ENCODE assay signal across 8 mouse cellular contexts in genomic region chr11:70670483-70670882, GRCm38 (mm10). TPM values are rescaled to one million over a fixed set of nuclear protein-coding genes. Genes with fewer than 3 reads are reported as not detected.
DNase-seq lines count a peak whose midpoint lies in the region; ATAC-seq and TF ChIP-seq lines count a peak whose summit lies in the region.

No protein-coding gene starts in this region.

- ATAC-seq in erythroblast, adult 5-6 weeks (replicated peaks; ENCODE audit: low FRiP score, poor library complexity, severe bottlenecking), result no peak
- ATAC-seq in embryonic facial prominence, embryonic 15.5 days (ENCODE audit: insufficient number of reproducible peaks, low FRiP score, low TSS enrichment, low read depth), result no peak

- H3K79me3 ChIP-seq in C2C12 (ENCODE audit: low read depth), result peaks cover 20% of the 10 kb centered on the region

- DNase-seq in kidney, postnatal 4 days, result peak; percentile 31 to 54
- no peak for DNase-seq in frontal cortex, postnatal 36 days (ENCODE audit: low spot score in 2 of 2)
- no peak for DNase-seq in gastrocnemius, postnatal 36 days

- H3K4me2 ChIP-seq in embryonic facial prominence, embryonic 15.5 days (replicated peaks), result peak overlapping the region; percentile 86

- no peaks in the 10 kb centered on the region for H3K9me3 ChIP-seq in erythroblast, embryonic 14.5 days (ENCODE audit: control insufficient read depth, low read length)
- H3K9me3 ChIP-seq in embryonic facial prominence, embryonic 15.5 days (replicated peaks), result no peaks in the 10 kb centered on the region

- H3K79me2 ChIP-seq in C2C12 (ENCODE audit: control insufficient read depth, insufficient read depth), result peaks cover 34% of the 10 kb centered on the region

- peaks cover 32% of the 10 kb centered on the region for H3K36me3 ChIP-seq in erythroblast, embryonic 14.5 days (ENCODE audit: control insufficient read depth)
- peaks cover 20% of the 10 kb centered on the region for H3K36me3 ChIP-seq in C2C12 (ENCODE audit: control insufficient read depth, insufficient read depth)
- peaks cover 36% of the 10 kb centered on the region for H3K36me3 ChIP-seq in embryonic facial prominence, embryonic 15.5 days
- peaks cover 33% of the 10 kb centered on the region for H3K36me3 ChIP-seq in small intestine, adult 2 months (ENCODE audit: control insufficient read depth, insufficient read depth, low read length)

- intact Hi-C loops in gastrocnemius, postnatal 36 days (cut with DNase I), result loop anchor here (2.0 kb wide), 1 partner anchor 16 kb away; no protein-coding TSS in a partner anchor

- no peak for TF ChIP-seq CTCF in C2C12 (IDR thresholded peaks at IDR 0.05; ENCODE audit: control insufficient read depth, insufficient read depth, insufficient read length)
- no peak for TF ChIP-seq CTCF in small intestine, adult 2 months (IDR thresholded peaks at IDR 0.05; ENCODE audit: extremely low read depth, insufficient read length, insufficient replicate concordance, low read depth, low read length)

- H3K27ac ChIP-seq in embryonic facial prominence, embryonic 15.5 days (replicated peaks), result peak overlapping the region; percentile 100
- H3K27ac ChIP-seq in small intestine, adult 2 months (ENCODE audit: insufficient read depth, low read depth, low read length), result peak overlapping the region; percentile 96; the same call in 1 of the 2 replicates

- TF ChIP-seq POLR2A in small intestine, adult 2 months (IDR thresholded peaks at IDR 0.05; ENCODE audit: low read depth, low read length), result no peak

- peaks cover 55% of the 10 kb centered on the region for H3K4me1 ChIP-seq in erythroblast, embryonic 14.5 days (ENCODE audit: control insufficient read depth)
- peaks cover 36% of the 10 kb centered on the region for H3K4me1 ChIP-seq in embryonic facial prominence, embryonic 15.5 days
- H3K4me1 ChIP-seq in small intestine, adult 2 months (ENCODE audit: control insufficient read depth, insufficient read depth, insufficient read length, low read length), result peaks cover 6% of the 10 kb centered on the region

- peak overlapping the region; percentile 68 for H3K9ac ChIP-seq in embryonic facial prominence, embryonic 15.5 days

- 43% methylated on average over 14 of the region's 14 CpGs for WGBS in embryonic facial prominence, embryonic 15.5 days
- 73% methylated on average over 14 of the region's 14 CpGs for WGBS in small intestine, adult 2 months

- H3K4me3 ChIP-seq in erythroblast, embryonic 14.5 days (replicated peaks), result peak overlapping the region; percentile 90
- H3K4me3 ChIP-seq in C2C12 (ENCODE audit: insufficient read depth, poor library complexity, severe bottlenecking), result peak overlapping the region; percentile 76
- H3K4me3 ChIP-seq in embryonic facial prominence, embryonic 15.5 days (replicated peaks), result peak overlapping the region; percentile 73
- peak overlapping the region; percentile 84; the same call in 1 of the 2 replicates for H3K4me3 ChIP-seq in small intestine, adult 2 months (ENCODE audit: low read depth, low read length)

- H3K27me3 ChIP-seq in erythroblast, embryonic 14.5 days (ENCODE audit: control insufficient read depth), result no peaks in the 10 kb centered on the region
- H3K27me3 ChIP-seq in C2C12 (ENCODE audit: control insufficient read depth, insufficient read depth, insufficient read length), result no peaks in the 10 kb centered on the region
- no peaks in the 10 kb centered on the region for H3K27me3 ChIP-seq in embryonic facial prominence, embryonic 15.5 days
- no peaks in the 10 kb centered on the region for H3K27me3 ChIP-seq in small intestine, adult 2 months (ENCODE audit: control insufficient read depth, insufficient read depth, low read length)

- no peak overlapping the region for H3ac ChIP-seq in C2C12 (ENCODE audit: control insufficient read depth, insufficient read length, low read depth)

TF ChIP-seq in C2C12, 6 proteins besides CTCF, POLR2A, EP300 and RAD21:
- TF ChIP-seq MAX (IDR thresholded peaks at IDR 0.05), result no peak
TF ChIP-seq in C2C12: peak in this region for 0.

RNA-seq across cellular contexts. Expression of gene Spag7, which starts 1.3 kb away (rescaled TPM):
- 11.0 and 18.1 TPM in 2 replicates for polyA plus RNA-seq in erythroblast, embryonic 14.5 days (2012)
- total RNA-seq in erythroblast, adult 5-6 weeks (2015; ENCODE audit: low replicate concordance), result 10.6 and 31.3 TPM in 2 replicates
- 21.4 and 25.6 TPM in 2 replicates for total RNA-seq in erythroblast, adult 5-6 weeks (2017; ENCODE audit: low replicate concordance)
- 75.4 TPM for polyA plus RNA-seq in C2C12 (2012; fragmentation: generic; extraction: Trizol)
- 155 and 164 TPM in 2 replicates for polyA plus RNA-seq in embryonic facial prominence, embryonic 15.5 days (2015; fragmentation: Nextera tagmentation; extraction: Ambion mirVana)
- polyA plus RNA-seq in small intestine, adult 2 months (2012; rRNA removed), result 21.0 and 36.6 TPM in 2 replicates
- 10 to 100 TPM; 78.9 to 81.6 TPM for total RNA-seq in gastrocnemius, postnatal 36 days (2021)

RNA-seq across cellular contexts. Expression of gene Eno3, which starts 13.5 kb away (rescaled TPM):
- 0.74 and 0.78 TPM in 2 replicates for polyA plus RNA-seq in erythroblast, embryonic 14.5 days (2012)
- 1.5 and 2.9 TPM in 2 replicates for total RNA-seq in erythroblast, adult 5-6 weeks (2015; ENCODE audit: low replicate concordance)
- 3.3 and 6.0 TPM in 2 replicates for total RNA-seq in erythroblast, adult 5-6 weeks (2017; ENCODE audit: low replicate concordance)
- polyA plus RNA-seq in C2C12 (2012; fragmentation: generic; extraction: Trizol), result 1,151 TPM
- polyA plus RNA-seq in embryonic facial prominence, embryonic 15.5 days (2015; fragmentation: Nextera tagmentation; extraction: Ambion mirVana), result 81.9 and 112 TPM in 2 replicates
- polyA plus RNA-seq in small intestine, adult 2 months (2012; rRNA removed), result 3.3 and 12.7 TPM in 2 replicates
- total RNA-seq in gastrocnemius, postnatal 36 days (2021), result 1,000 to 10,000 TPM; 8,161 to 9,332 TPM

RNA-seq across cellular contexts. Expression of gene Pfn1, which starts 16.0 kb away (rescaled TPM):
- 240 and 308 TPM in 2 replicates for polyA plus RNA-seq in erythroblast, embryonic 14.5 days (2012)
- 414 and 492 TPM in 2 replicates for total RNA-seq in erythroblast, adult 5-6 weeks (2015; ENCODE audit: low replicate concordance)
- 125 and 193 TPM in 2 replicates for total RNA-seq in erythroblast, adult 5-6 weeks (2017; ENCODE audit: low replicate concordance)
- polyA plus RNA-seq in C2C12 (2012; fragmentation: generic; extraction: Trizol), result 4,207 TPM
- 1,669 and 1,769 TPM in 2 replicates for polyA plus RNA-seq in embryonic facial prominence, embryonic 15.5 days (2015; fragmentation: Nextera tagmentation; extraction: Ambion mirVana)
- 2,319 and 5,668 TPM in 2 replicates for polyA plus RNA-seq in small intestine, adult 2 months (2012; rRNA removed)
- total RNA-seq in gastrocnemius, postnatal 36 days (2021), result 100 to 1,000 TPM; 288 to 339 TPM

RNA-seq across cellular contexts. Expression of gene Camta2, which starts 17.4 kb away (rescaled TPM):
- 0.30 and 0.36 TPM in 2 replicates for polyA plus RNA-seq in erythroblast, embryonic 14.5 days (2012)
- total RNA-seq in erythroblast, adult 5-6 weeks (2015; ENCODE audit: low replicate concordance), result 2.9 and 5.4 TPM in 2 replicates
- 0.77 and 1.5 TPM in 2 replicates for total RNA-seq in erythroblast, adult 5-6 weeks (2017; ENCODE audit: low replicate concordance)
- 9.0 TPM for polyA plus RNA-seq in C2C12 (2012; fragmentation: generic; extraction: Trizol)
- 14.5 and 17.5 TPM in 2 replicates for polyA plus RNA-seq in embryonic facial prominence, embryonic 15.5 days (2015; fragmentation: Nextera tagmentation; extraction: Ambion mirVana)
- 27.7 and 66.7 TPM in 2 replicates for polyA plus RNA-seq in small intestine, adult 2 months (2012; rRNA removed)
- total RNA-seq in gastrocnemius, postnatal 36 days (2021), result 10 to 100 TPM; 36.8 to 38.8 TPM

RNA-seq across cellular contexts. Expression of gene Slc25a11, which starts 23.2 kb away (rescaled TPM):
- polyA plus RNA-seq in erythroblast, embryonic 14.5 days (2012), result 2.2 and 2.4 TPM in 2 replicates
- total RNA-seq in erythroblast, adult 5-6 weeks (2015; ENCODE audit: low replicate concordance), result 17.1 and 20.1 TPM in 2 replicates
- total RNA-seq in erythroblast, adult 5-6 weeks (2017; ENCODE audit: low replicate concordance), result 16.2 and 16.6 TPM in 2 replicates
- 136 TPM for polyA plus RNA-seq in C2C12 (2012; fragmentation: generic; extraction: Trizol)
- 171 and 176 TPM in 2 replicates for polyA plus RNA-seq in embryonic facial prominence, embryonic 15.5 days (2015; fragmentation: Nextera tagmentation; extraction: Ambion mirVana)
- polyA plus RNA-seq in small intestine, adult 2 months (2012; rRNA removed), result 109 and 147 TPM in 2 replicates
- 100 to 1,000 TPM; 308 to 309 TPM for total RNA-seq in gastrocnemius, postnatal 36 days (2021)

Comparison
In these comparisons a context has a peak if more than half of its experiments do, and no peak if none do; other contexts are left out.
1. DNase-seq: peak in kidney, postnatal 4 days (2 of 2); none in frontal cortex, postnatal 36 days (0 of 2) and gastrocnemius, postnatal 36 days (0 of 2).
2. RNA of gene Eno3, which starts 13.5 kb away (polyA plus RNA-seq): 1,151 TPM in C2C12 (single experiment); 81.9 to 112 TPM in embryonic facial prominence, embryonic 15.5 days, 3.3 to 12.7 TPM in small intestine, adult 2 months and 0.74 to 0.78 TPM in erythroblast, embryonic 14.5 days; every median in the first group is over 10 times any median in the second.
3. Peak in every context shown above with its lines, with median percentiles within 50 percentile points of each other: H3K4me3 ChIP-seq.